Mouse (Mus musculus) cerebellum, postnatal 10 days (tissue): Measurements from ENCODE around the gene Actr5.

Experiments
- DNase-seq, 2 experiments: peaks; one replicate each; pipeline ENCODE4 v3.0.0; 2021; ENCODE audit warnings: mixed read lengths in 2 of 2

Gene Actr5

GRCm38 (mm10) chr2:158614418-158614955 is 10.2 kb upstream of the Actr5 start:
- no peak for DNase-seq

- no peak for DNase-seq
These were observed 9.5 kb upstream of the Actr5 start for GRCm38 (mm10) chr2:158615161-158615680.

DNA sequence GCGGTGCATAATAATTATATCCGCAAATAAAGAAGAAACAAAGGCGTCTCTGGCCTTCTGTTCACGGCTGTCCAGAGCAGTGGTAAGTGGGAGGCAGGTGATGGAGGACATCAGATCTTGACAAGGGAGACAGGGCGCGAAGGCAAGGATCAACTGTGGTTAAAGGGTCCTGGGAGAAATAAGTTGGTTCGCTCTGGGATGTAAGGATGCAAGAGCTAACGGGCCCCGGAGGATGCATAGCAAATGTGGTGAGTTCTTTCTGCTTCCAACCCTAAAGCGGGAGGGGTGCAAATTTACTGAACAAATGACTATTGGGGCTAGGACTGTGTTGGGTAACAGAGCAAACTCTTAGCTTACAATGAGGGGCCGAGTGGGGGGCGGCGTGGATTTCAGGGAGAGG is 9.0 kb upstream of the Actr5 start:
- DNase-seq = no peak

- DNase-seq = peak in 1 of 2 experiments; percentile 48
These were observed 8.4 kb upstream of the Actr5 start for GRCm38 (mm10) chr2:158616296-158616695.

GRCm38 (mm10) chr2:158616790-158617189 is 7.9 kb upstream of the Actr5 start:
- no peak for DNase-seq

DNA sequence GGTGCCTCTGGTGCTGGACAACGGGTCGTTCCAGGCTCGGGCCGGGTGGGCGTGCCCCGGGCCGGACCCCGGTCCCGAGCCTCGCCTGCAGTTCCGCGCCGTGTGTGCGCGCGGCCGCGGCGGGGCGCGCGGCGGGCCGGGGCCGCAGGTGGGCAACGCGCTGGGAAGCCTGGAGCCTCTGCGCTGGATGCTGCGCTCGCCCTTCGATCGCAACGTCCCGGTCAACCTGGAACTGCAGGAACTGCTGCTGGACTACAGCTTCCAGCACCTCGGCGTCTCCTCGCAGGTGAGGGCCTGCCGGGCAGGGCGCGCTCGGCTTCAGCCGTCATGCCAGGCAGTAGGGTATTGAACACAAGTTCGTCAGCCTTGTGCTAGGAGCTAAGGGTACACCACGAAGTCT is 543 bp downstream of the Actr5 start:
- DNase-seq = peak in 1 of 2 experiments; percentile 57

GRCm38 (mm10) chr2:158625697-158626096 is 1.0 kb downstream of the Actr5 start:
- DNase-seq = no peak

GRCm38 (mm10) chr2:158628858-158629257 is 4.2 kb downstream of the Actr5 start:
- DNase-seq = peak; percentile 38 to 53

DNA sequence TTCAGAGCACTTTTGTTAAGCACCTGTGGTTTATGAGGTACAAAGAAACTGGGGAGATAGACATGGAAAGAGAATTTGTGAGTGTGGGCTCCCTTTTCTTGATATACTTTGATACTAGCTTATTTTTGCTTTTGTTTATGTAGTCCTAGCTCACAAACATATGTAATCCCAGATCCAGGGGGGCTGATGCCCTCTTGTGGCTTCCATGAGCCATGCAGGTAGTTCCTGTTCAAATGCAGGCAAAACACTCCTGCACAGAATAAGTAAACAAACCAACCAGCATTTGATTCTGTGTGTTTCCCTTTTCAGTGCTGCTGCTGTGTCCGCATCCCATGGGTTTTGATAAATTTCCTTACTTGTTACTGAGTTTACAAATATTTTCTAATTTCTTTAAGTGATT is 4.7 kb downstream of the Actr5 start:
- DNase-seq = peak; percentile 60 to 63

- no peak for DNase-seq
These were observed 7.2 kb downstream of the Actr5 start for GRCm38 (mm10) chr2:158631873-158632272.

DNA sequence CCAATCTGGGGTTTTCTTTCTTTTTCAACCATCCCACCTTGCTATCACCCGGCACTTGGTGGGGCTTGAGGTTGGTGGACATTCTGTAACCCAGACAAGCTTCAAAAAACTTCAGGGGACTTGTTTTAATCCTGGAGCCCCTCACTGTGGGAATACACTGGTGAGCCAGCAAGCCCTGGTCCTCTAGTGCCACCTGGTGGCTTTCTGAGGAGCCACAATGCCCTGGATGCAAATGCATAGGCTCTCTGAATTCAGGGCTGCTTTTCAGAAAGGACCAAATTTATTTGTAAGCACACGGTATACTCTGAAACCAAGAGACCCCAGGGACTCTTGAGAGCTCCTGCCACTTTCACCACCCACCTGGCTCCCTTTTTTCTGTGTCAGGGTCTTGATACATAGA is 17.2 kb downstream of the Actr5 start:
- peak; percentile 85 to 89 for DNase-seq

GRCm38 (mm10) chr2:158642587-158642986 is 17.9 kb downstream of the Actr5 start:
- no peak for DNase-seq

GRCm38 (mm10) chr2:158643791-158644190 is 19.1 kb downstream of the Actr5 start:
- DNase-seq = no peak

DNA sequence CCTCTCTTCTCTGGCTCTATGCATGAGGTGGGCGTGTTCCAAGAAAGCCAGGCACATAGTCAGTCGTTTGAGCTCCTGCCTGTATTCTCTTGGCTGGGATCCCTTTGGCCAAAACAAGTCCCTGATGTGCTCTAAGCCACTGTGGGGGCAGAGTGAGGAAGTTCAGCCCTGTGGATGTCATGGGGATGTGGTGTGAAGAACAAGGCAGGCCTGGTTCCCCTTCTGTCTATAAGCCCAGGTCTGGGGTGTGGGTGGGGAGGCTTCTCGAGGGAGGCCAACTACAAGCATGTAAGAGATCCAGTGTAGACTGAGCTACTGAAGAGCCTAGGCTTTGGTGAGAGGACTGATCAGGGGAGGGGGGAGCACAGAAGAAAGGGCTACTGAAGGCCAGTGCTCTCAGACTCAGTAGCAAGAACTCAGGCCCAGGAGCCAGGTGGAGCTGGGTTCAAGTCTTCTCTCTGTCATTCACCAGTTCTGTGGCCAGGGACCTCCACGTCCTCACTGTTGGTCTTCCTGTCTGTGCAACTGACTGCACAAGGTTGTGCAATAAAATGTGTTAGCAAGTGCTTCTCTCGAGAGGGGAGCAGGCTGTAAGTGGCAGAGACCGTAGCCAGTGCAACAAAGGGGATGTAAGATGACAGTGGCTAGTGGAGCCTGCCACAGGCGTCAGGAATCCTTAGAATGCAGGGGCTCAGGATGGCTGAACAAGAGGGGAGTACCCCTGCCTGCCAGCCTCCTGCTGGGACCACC is 26.6 kb downstream of the Actr5 start:
- no peak for DNase-seq

DNA sequence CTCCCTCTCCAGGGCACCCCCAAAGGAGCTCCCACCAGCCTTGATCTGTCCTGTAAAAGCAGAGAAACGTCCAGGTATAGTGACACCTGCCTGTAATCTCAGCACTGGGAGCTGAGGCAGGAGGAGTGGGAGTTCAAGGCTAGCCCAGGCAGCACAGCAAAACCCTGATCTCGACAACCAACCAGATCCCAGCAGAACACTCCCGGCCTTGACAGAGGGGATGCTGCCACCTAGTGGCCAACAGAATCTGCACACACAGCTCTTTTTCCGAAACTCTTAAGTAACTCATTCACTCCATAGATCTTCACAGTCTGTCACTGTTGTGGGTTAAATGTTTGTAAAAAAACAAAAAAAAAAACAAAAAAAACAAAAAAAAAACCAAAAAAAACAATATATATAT is 28.3 kb downstream of the Actr5 start:
- peak; percentile 84 to 88 for DNase-seq

- DNase-seq = no peak
These were observed 30.0 kb downstream of the Actr5 start for GRCm38 (mm10) chr2:158654717-158655116.

DNA sequence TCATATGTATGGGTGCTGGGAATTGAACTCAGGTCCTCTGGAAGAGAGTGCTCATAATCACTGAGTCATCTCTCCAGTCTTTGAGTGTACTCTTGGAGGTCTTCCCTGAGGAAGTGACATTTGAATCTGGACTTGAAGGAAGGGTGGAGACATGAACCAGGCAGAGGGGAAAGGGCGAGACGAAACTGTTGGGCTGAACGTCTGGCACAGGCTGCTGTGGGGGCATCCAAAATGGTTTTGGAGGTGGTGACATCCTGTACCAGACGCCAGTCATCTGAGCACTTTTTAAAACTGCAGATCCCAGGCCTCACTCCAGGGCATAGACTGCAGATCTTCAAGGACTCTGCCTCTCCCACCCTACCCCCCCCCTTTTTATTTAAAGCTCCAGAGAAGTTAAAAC is 31.1 kb downstream of the Actr5 start:
- DNase-seq = no peak

DNA sequence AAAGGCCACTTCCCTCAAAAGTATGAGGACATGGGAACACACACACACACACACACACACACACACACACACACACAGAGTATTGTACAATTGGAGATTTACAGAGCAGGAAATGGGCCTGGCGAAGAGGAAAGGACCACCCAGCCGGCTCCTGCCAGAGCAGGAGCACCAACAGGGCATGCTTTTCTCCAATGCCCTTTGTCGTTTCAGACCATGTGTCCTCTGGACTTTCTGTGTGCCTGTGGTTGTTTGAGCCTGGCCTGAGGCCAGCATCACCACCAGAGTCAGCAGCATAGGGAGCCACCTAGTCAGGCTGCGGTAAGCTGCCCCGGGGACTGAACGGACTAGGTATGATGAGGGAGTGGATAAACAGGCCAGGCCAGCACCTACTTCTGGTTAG is 34.1 kb downstream of the Actr5 start:
- DNase-seq = no peak

- no peak for DNase-seq
These were observed 34.7 kb downstream of the Actr5 start for GRCm38 (mm10) chr2:158659346-158659745.

DNA sequence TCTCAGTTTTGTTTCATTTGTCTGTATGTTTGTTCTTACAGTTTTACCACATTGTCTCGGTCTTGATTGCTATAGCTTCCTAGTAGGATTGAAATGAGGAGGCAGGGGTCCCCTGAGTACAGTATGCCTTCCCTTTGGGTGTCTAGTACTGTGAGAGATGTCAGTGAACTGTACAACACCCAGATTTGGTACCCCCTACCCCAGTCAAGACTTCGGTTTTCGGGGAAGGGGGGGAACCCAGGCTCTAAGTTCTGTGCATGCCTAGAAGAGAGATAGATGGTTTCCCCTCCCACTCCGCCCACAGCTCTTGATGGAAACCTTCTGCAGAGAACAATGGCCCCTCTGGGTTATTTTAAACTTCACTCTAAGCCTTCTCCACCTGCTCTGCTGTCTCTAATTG is 40.4 kb downstream of the Actr5 start, which contains the start of gene Ppp1r16b:
Gene Ppp1r16b, plus strand, starts transcription at position 301 of the 400 bp plus-strand sequence.
- DNase-seq = no peak

GRCm38 (mm10) chr2:158666071-158666800 is 41.5 kb downstream of the Actr5 start:
- DNase-seq = no peak

DNA sequence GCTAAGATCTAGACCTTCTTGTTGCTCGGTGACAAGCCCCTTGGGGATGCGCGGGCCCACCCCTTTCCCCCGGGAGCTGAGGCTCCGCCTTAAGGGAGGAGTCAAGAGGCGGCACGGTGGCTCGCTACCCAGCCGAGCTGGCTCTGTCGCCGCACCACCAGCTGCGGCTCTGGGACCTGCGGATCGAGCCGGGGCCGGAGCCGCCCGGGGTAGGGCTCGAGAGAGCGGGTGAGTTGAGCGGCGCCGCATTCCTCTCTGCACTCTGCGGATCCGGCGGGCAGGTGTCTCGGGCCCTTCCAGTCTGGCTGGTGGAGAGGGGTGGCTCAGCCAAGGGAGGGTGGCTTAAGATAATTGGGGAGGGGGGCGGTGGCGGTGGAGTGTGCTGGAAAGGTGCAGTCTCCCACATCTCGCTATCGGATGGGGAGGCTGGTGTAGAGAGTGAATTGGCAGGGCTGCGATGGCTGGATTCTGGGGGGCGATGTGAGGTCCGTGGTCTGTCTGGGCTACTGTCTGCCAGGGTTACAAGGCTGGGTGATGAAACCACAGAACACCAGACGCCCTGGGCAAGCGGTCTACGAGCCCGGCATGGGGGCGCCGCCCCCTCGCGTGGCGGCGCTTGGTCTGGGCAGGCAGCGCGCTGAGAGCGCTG is 42.5 kb downstream of the Actr5 start:
- peak; percentile 50 to 65 for DNase-seq
